Mouse (Mus musculus): ENCODE measurements around the gene Adora3. TPM values are rescaled to one million over a fixed set of nuclear protein-coding genes. Genes with fewer than 3 reads are reported as not detected.
"Not testable (repeated sequence)": the region's sequence is repeated elsewhere in the genome, so short reads cannot be mapped to it uniquely, and the experiment has no call there.

The Adora3 gene
- total RNA-seq, 2 experiments from 2014 or later, result 0.83 to 1.00 TPM

DNA sequence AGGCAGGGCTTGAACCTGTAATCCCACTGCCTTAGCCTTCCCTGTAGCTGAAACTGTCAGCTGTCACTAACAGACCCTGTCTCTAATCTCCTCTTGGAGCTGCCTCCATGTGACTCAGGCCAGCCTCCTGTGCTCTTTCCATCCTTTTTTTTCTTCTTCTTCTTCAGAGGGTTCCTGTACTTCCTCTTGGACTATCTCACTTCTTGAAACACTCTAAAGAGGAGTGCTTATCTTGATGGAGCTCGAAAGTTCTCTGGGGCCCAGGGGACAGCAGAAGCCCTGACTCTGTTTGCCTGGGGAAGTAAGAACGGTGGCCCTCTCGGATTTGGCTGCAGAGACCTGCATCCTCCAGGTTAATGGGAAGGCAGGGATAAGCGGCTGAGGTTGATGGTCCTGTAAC lies 33.6 kb downstream of the Adora3 start:
- DNase-seq, result no peak

DNA sequence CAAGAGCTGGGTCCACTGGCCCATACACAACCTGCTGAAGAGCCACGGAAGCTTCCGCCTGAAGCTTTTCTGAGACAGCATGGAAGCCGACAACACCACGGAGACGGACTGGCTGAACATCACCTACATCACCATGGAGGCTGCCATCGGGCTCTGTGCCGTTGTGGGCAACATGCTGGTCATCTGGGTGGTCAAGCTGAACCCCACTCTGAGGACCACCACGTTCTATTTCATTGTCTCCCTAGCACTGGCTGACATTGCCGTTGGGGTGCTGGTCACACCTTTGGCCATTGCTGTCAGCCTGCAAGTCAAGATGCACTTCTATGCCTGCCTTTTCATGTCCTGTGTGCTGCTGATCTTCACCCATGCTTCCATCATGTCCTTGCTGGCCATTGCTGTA lies 34.1 kb downstream of the Adora3 start:
- DNase-seq, result no peak

- DNase-seq, result no peak
Measured at GRCm38 (mm10) chr3:105907956-105908655, 37.4 kb downstream of the Adora3 start.

DNA sequence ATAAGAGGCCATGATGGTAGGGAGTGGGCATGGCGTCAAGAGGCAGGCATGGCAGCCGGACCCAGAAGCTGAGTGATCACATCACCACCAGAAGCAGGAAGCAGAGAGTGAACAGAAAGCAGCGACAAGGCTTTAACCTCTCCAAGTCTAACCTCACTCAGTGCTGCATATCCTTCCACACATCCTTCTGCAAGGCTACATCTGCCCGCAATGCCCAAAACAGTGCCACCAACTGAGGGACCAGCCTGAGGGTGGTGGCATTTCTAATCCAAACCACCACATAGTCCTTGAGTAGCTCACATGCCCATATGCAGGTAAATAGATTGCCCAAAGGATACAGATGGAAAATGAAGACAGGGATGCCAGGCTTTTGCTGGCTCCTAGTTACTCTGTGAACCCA lies 38.3 kb downstream of the Adora3 start:
- DNase-seq, result no peak

DNA sequence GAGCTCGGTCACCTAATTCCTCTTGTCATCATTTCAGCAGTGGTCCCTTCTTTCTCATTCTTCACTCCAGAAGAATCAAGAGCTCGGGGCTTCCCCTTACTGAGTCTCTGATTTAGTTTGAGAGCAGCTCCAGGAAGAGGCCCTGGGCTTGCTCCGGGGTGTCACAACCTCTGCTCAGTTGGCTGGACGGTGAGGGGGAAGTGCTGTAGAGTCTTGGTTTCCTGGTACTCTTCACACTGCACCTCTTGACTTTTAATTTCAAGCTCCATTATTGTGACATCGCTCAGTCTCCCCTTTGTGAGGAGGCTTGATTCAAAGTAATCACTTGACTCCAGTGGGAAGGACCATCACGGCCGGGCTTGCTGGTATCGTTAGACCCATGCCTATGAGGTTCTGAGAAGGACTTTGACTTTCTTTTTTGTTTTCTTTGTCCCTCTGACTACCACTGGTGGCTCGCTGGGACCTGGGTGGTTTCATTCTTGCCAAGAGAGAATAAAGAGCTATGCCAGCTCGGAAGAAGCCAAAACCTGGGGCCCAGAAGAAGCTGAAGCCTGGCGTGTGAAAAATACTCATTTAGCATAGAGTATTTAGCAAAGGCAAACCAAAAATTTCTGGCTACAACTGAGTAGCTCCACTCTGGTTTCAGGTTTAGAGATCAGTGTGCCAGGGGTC lies 40.0 kb downstream of the Adora3 start:
- DNase-seq, result no peak

- no peak for DNase-seq
Measured at GRCm38 (mm10) chr3:105912097-105912880, 41.6 kb downstream of the Adora3 start.

- DNase-seq, result peak in 1 of 2 experiments; percentile 34
Measured at GRCm38 (mm10) chr3:105913839-105914681, 43.4 kb downstream of the Adora3 start.

GRCm38 (mm10) chr3:105915281-105915680 lies 44.6 kb downstream of the Adora3 start:
- no peak for DNase-seq

- DNase-seq, result not testable (repeated sequence)
Measured at GRCm38 (mm10) chr3:105916455-105916854, 45.8 kb downstream of the Adora3 start.

DNA sequence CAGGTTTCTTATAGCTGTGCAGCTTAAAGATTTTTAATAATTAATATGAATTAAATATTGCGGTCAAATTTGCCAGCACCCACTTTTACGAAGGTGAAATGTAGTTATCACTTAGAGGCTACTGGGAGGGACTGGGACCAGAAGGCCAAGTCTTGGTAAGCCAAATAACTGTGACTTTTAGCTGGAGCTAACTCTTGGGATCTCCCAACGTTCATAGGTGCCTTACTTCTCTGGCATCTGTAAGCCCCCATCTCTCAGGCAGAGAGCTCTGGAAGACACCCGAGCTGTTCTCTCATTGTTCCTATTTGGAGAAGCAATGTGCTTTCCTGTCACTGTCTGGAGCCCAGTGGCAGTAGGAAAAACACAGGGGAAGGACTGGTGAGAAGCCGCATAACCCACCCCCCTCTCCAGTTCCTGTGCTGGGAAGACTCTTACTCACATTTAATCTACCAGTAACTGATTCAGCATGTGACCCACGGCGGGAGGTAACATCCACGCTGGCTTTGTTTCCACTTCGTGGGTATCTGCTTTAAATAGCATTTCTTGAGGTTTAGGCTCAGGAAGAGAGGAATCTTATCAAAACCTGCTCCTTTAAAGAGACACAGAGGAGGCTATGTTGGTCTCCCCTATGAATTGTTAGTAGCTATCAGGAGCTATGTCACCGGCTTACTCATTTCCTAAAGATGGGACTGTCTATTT lies 47.1 kb downstream of the Adora3 start:
- DNase-seq, result no peak

DNA sequence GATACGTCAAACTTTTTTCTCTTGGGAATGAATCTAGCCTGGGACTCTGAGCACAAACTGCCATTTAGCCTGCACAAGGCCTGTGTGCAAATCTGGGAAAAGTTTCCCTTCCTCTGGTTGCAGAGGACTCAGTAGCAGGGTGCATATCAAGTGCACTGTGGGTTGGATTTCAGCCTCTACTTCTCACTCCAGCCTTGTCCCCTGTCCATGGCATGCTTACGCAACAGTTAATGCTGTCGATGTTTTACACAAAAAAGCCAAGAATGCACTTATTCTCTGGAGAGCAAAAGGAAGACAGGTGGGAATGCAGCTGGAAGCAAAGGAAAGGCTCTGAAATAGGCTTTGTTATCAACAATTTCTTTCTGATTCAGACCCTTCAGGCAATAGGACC lies 47.7 kb downstream of the Adora3 start:
- no peak for DNase-seq

GRCm38 (mm10) chr3:105920743-105921142 lies 50.1 kb downstream of the Adora3 start:
- not testable (repeated sequence) for DNase-seq

GRCm38 (mm10) chr3:105921959-105922358 lies 51.3 kb downstream of the Adora3 start:
- no peak for DNase-seq

DNA sequence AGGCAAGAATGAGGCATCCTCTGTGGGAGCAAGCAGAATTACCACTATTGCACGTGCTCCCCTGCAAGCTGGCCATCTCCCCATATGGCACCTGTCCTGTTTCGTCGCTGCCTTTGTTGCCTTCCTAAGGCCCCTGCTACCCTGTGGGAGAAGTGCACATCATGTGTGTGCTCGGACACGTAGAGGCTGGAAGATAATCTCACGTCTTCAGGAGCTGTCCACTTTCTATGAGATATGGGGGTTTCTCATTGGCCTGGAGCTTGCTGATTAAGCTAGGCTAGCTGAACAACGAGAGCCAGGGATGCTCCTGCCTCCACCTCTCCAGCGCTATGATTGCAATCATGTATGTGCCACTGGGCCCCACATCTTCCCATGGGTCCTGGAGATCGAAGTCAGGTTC lies 54.0 kb downstream of the Adora3 start:
- DNase-seq, result no peak

DNA sequence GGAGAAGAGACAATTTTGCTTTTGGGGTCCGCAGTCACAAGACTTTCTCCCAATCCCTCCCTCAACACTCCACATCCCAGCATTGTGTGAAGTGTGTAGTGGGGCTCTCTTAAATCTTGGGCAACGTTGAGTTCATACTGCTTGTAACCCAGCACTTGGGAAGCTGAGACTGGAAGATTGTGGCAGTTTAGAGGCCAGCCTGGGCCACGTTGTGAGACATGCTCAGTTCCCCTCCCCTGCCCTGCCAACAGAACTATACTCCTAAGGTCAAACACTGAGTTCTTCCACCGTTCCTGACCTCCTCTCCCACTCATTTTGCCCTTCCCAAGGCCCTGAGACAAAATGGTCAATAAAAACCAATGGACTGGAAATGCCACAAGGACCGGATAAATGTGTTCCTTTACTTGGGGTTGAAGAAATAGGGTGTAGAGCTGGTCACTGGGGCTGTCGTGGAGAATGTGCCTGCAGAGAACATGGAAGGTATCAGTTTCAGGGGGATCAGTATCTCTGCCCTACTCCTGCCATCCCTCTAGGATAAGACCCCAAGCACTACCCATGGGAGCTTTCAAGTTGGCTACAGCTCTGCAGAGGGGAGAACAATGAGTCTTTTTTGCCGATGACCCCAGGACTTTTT lies 57.0 kb downstream of the Adora3 start:
- no peak for DNase-seq

DNA sequence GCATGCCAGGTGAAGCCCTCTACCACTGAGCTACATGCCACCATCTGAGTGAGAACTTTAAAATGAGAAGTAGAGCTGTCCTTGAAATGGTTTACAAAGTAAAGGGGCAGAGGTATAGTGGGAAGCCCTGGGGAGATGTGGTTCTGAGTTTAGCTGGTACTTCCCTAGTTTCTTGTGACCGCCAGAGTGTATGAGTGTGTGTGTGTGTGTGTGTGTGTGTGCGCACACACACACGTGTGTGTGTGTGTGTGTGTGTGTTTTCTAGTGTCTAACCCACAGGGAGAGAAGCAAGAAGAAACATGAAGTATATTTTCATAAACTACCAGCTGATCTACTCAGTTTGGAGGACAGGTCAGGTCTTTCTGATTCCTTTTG lies 57.5 kb downstream of the Adora3 start:
- DNase-seq, result no peak

GRCm38 (mm10) chr3:105928781-105929180 lies 58.1 kb downstream of the Adora3 start:
- DNase-seq, result no peak

GRCm38 (mm10) chr3:105929821-105930220 lies 59.2 kb downstream of the Adora3 start:
- no peak for DNase-seq

DNA sequence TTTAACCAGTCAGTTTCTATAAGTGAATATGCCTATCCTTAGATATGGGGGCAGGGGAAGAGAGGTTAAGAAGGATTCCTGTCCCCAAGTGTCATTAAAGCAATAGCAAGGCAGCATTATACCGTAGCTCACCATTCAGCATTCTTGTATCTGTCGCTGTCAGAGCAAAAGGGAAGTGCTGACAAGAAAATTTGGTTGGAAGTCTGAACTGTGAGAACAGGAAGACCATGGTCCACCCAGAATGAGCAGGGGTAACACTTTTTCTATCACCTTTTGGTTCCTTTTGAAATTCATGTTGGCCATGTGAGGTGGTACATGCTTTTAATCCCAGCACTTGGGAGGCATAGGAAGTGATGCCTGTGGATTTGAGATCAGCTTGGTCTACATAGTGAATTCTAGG lies 60.4 kb downstream of the Adora3 start:
- no peak for DNase-seq

- DNase-seq, result no peak
Measured at GRCm38 (mm10) chr3:105932240-105933071, 61.8 kb downstream of the Adora3 start, which contains the start of gene I830077J02Rik. Gene I830077J02Rik, minus strand, starts transcription at chr3:105932664.

All from layer of hippocampus, postnatal 36 days (tissue).